Mouse (Mus musculus) heart, adult 2 months (tissue): ENCODE measurements around the gene Itgal.

Experiments used
- CTCF ChIP-seq: fragments of 200-600 bp; IDR thresholded peaks from 2 replicates; pipeline ENCODE4 v1.8.1; 2022; ENCODE audit warnings: antibody characterized with exemption, mild to moderate bottlenecking, moderate library complexity
- POLR2A ChIP-seq: fragments of 200-500 bp; IDR thresholded peaks from 2 replicates; pipeline ENCODE4 v1.6.1; 2011; ENCODE audit warnings: mild to moderate bottlenecking, low read depth, low read length, control low read depth; ENCODE audit not compliant: insufficient read depth

- TF ChIP-seq CTCF (no peak), POLR2A (no peak)
Measured at GRCm38 (mm10) chr7:127343351-127344019, 47.4 kb downstream of the Itgal start.
